Mouse (Mus musculus): Measurements from ENCODE around the gene Twistnb. TPM values are rescaled to one million over a fixed set of nuclear protein-coding genes. Genes with fewer than 3 reads are reported as not detected.

The Twistnb gene
- total RNA-seq, 2 experiments from 2014 or later: 16.4 to 17.5 TPM

Other genes with a start within 250 kb of the Twistnb start
- 1 to 10 TPM in 1 of 2 experiments, under 1 TPM in 1; 0.82 to 1.5 TPM for gene Efcab10, start 34.8 kb upstream of the Twistnb start, total RNA-seq (2021)